Mouse (Mus musculus) heart, postnatal 0 days (tissue): ENCODE measurements around the gene Slc24a2. TPM values are rescaled to one million over a fixed set of nuclear protein-coding genes. Genes with fewer than 3 reads are reported as not detected.

Experiments
- ATAC-seq: fragments of 200-750 bp; cut with Nextera tagmentation; 2 replicates; pipeline ENCODE4 v1.8.0; 2017; ENCODE audit warnings: low read depth, moderate number of reproducible peaks, moderate library complexity; ENCODE audit not compliant: insufficient read depth
- DNase-seq: peaks from one replicate; pipeline ENCODE4 v3.0.0-alpha.2; 2016; ENCODE audit warnings: low spot score
- H3K27ac ChIP-seq: fragments of 300-500 bp; sonication (generic); 2 replicates; pipeline ENCODE4 v1.5.1; 2014; ENCODE audit warnings: low read depth, mild to moderate bottlenecking
- H3K27me3 ChIP-seq: fragments of 300-500 bp; sonication (generic); 2 replicates; pipeline ENCODE4 v1.6.1; 2014; ENCODE audit warnings: low read length, mixed read lengths; ENCODE audit not compliant: control insufficient read depth, insufficient read depth
- H3K36me3 ChIP-seq: fragments of 300-500 bp; sonication (generic); replicated peaks from 2 replicates; pipeline ENCODE4 v1.6.1; 2014; ENCODE audit warnings: low read length, mixed read lengths; ENCODE audit not compliant: control insufficient read depth, insufficient read depth
- H3K4me1 ChIP-seq: fragments of 300-500 bp; sonication (generic); 2 replicates; pipeline ENCODE4 v1.6.1; 2014; ENCODE audit warnings: antibody characterized with exemption; ENCODE audit not compliant: control insufficient read depth, insufficient read depth
- H3K4me2 ChIP-seq: fragments of 300-500 bp; sonication (generic); 2 replicates; pipeline ENCODE4 v1.6.1; 2014; ENCODE audit warnings: low read depth, mild to moderate bottlenecking, low read length, moderate library complexity
- H3K4me3 ChIP-seq: fragments of 300-500 bp; sonication (generic); 2 replicates; pipeline ENCODE4 v1.5.1; 2014; ENCODE audit warnings: low read depth, low read length
- H3K9ac ChIP-seq: fragments of 300-500 bp; sonication (generic); replicated peaks from 2 replicates; pipeline ENCODE4 v1.6.1; 2014; ENCODE audit warnings: low read depth, low read length, mixed read lengths
- H3K9me3 ChIP-seq: fragments of 300-500 bp; sonication (generic); replicated peaks from 2 replicates; pipeline ENCODE4 v1.6.1; 2016; ENCODE audit warnings: low read length; ENCODE audit not compliant: control insufficient read depth
- CTCF ChIP-seq: IDR thresholded peaks from 2 replicates; pipeline ENCODE4 v1.5.1; 2016; ENCODE audit warnings: antibody characterized with exemption, control low read depth, low read depth
- EP300 ChIP-seq: IDR thresholded peaks from 2 replicates; pipeline ENCODE4 v1.6.1; 2016; ENCODE audit warnings: antibody characterized with exemption, low read depth
- WGBS: fragments of 180-500 bp; shearing (Covaris S2); extraction: QIAGEN DNeasy Blood & Tissue Kit; methylation state at CpG from one replicate; pipeline ENCODE4 v1.1.7; 2014; 5-methylcytosine and 5-hydroxymethylcytosine counted together
- polyA plus RNA-seq: library from polyadenylated mRNA; unstranded; fragments of >200 nt; fragmentation: Nextera tagmentation; extraction: Ambion mirVana; gene quantifications from 2 replicates; pipeline ENCODE4 v1.2.1, GENCODE M21; 2015
- total RNA-seq: library from RNA; depleted of rRNA; stranded (reverse); fragments of >200 nt; gene quantifications from 2 replicates; pipeline ENCODE4 v1.2.3, GENCODE M21; 2014; ENCODE audit warnings: low replicate concordance

The Slc24a2 gene
- total and polyA plus RNA-seq, 2 experiments from 2014 or later: 2.1 to 9.7 TPM

GRCm38 (mm10) chr4:87090841-87091240, 139.4 kb downstream of the Slc24a2 start:
- ATAC-seq: no peak
- Histone ChIP-seq H3K9me3 (no peaks in the 10 kb centered on the region), H3K4me2 (no peak overlapping the region), H3K27ac (no peak overlapping the region), H3K4me1 (no peaks in the 10 kb centered on the region), H3K4me3 (no peak overlapping the region), H3K9ac (no peak overlapping the region), H3K27me3 (no peaks in the 10 kb centered on the region), H3K36me3 (no peaks in the 10 kb centered on the region)
- DNase-seq: no peak
- TF ChIP-seq EP300: no peak

GRCm38 (mm10) chr4:87088713-87089112, 141.6 kb downstream of the Slc24a2 start:
- no peak for DNase-seq
- 47% methylated on average over 6 of the region's 6 CpGs for WGBS
- Histone ChIP-seq H3K36me3 (no peaks in the 10 kb centered on the region), H3K9me3 (no peaks in the 10 kb centered on the region), H3K27me3 (no peaks in the 10 kb centered on the region), H3K4me1 (no peaks in the 10 kb centered on the region), H3K4me2 (no peak overlapping the region), H3K9ac (no peak overlapping the region), H3K27ac (no peak overlapping the region), H3K4me3 (no peak overlapping the region)
- TF ChIP-seq EP300 (no peak), CTCF (no peak)
- ATAC-seq: no peak

GRCm38 (mm10) chr4:87087597-87087996, 142.7 kb downstream of the Slc24a2 start:
- Histone ChIP-seq H3K27me3 (no peaks in the 10 kb centered on the region), H3K4me3 (no peak overlapping the region), H3K9ac (no peak overlapping the region), H3K36me3 (no peaks in the 10 kb centered on the region), H3K27ac (no peak overlapping the region), H3K9me3 (no peaks in the 10 kb centered on the region), H3K4me2 (no peak overlapping the region), H3K4me1 (no peaks in the 10 kb centered on the region)
- TF ChIP-seq CTCF (no peak), EP300 (no peak)
- 84% methylated on average over 5 of the region's 5 CpGs for WGBS
- ATAC-seq (no peak), DNase-seq (no peak)

GRCm38 (mm10) chr4:87086933-87087577, 143.2 kb downstream of the Slc24a2 start:
- no peaks in the 10 kb centered on the region for H3K9me3 ChIP-seq
- H3K27me3 ChIP-seq: no peaks in the 10 kb centered on the region
- TF ChIP-seq CTCF: no peak
- no peak for TF ChIP-seq EP300
- H3K4me2 ChIP-seq: no peak overlapping the region
- ATAC-seq (peak; percentile 44; the same call in 1 of the 2 replicates), DNase-seq (peak; percentile 16)
- no peaks in the 10 kb centered on the region for H3K4me1 ChIP-seq
- H3K36me3 ChIP-seq: no peaks in the 10 kb centered on the region
- no peak overlapping the region for H3K4me3 ChIP-seq
- no peak overlapping the region for H3K27ac ChIP-seq
- H3K9ac ChIP-seq: no peak overlapping the region
- whole genome bisulfite sequencing: 52% methylated on average over 11 of the region's 11 CpGs

- no peak for TF ChIP-seq EP300
- TF ChIP-seq CTCF: no peak
- DNase-seq (no peak), ATAC-seq (no peak)
- H3K4me1 ChIP-seq: no peaks in the 10 kb centered on the region
- WGBS: 54% methylated on average over 6 of the region's 6 CpGs
- H3K27me3 ChIP-seq: no peaks in the 10 kb centered on the region
- H3K4me3 ChIP-seq: no peak overlapping the region
- H3K4me2 ChIP-seq: no peak overlapping the region
- no peaks in the 10 kb centered on the region for H3K9me3 ChIP-seq
- H3K27ac ChIP-seq: no peak overlapping the region
- H3K9ac ChIP-seq: no peak overlapping the region
- no peaks in the 10 kb centered on the region for H3K36me3 ChIP-seq
Observed at GRCm38 (mm10) chr4:87081321-87081720, 149.0 kb downstream of the Slc24a2 start.

GRCm38 (mm10) chr4:87079305-87079704, 151.0 kb downstream of the Slc24a2 start:
- DNase-seq: no peak
- WGBS: 82% methylated on average over 4 of the region's 4 CpGs

More at GRCm38 (mm10) chr4:87079305-87079704, 151.0 kb downstream of the Slc24a2 start:
- no peaks in the 10 kb centered on the region for H3K4me1 ChIP-seq
- no peak for TF ChIP-seq EP300
- TF ChIP-seq CTCF: no peak
- no peaks in the 10 kb centered on the region for H3K36me3 ChIP-seq
- H3K9me3 ChIP-seq: no peaks in the 10 kb centered on the region
- H3K27ac ChIP-seq: no peak overlapping the region
- no peak for ATAC-seq
- no peaks in the 10 kb centered on the region for H3K27me3 ChIP-seq
- no peak overlapping the region for H3K4me3 ChIP-seq
- no peak overlapping the region for H3K4me2 ChIP-seq
- H3K9ac ChIP-seq: no peak overlapping the region
